Mouse (Mus musculus) heart, embryonic 13.5 days (tissue): Measurements from ENCODE around the gene Nmnat2. TPM values are rescaled to one million over a fixed set of nuclear protein-coding genes. Genes with fewer than 3 reads are reported as not detected.
A peak's percentile ranks its signal among the peaks of the same experiment; 100 is the strongest.

ENCODE experiments used
- ATAC-seq: fragments of 200-750 bp; cut with Nextera tagmentation; 2 replicates; pipeline ENCODE4 v1.8.0; 2017; ENCODE audit warnings: moderate TSS enrichment; ENCODE audit not compliant: insufficient number of reproducible peaks, low FRiP score, low TSS enrichment; ENCODE audit errors: extremely low read depth
- H3K27ac ChIP-seq: fragments of 300-500 bp; sonication (generic); replicated peaks from 2 replicates; pipeline ENCODE4 v1.5.1; 2015; ENCODE audit warnings: moderate library complexity, mild to moderate bottlenecking, inconsistent platforms
- H3K27me3 ChIP-seq: fragments of 300-500 bp; sonication (generic); replicated peaks from 2 replicates; pipeline ENCODE4 v1.6.1; 2015; ENCODE audit warnings: mild to moderate bottlenecking, inconsistent platforms
- H3K36me3 ChIP-seq: fragments of 300-500 bp; sonication (generic); 2 replicates; pipeline ENCODE4 v1.6.1; 2015; ENCODE audit warnings: mild to moderate bottlenecking, inconsistent platforms
- H3K4me1 ChIP-seq: fragments of 300-500 bp; sonication (generic); 2 replicates; pipeline ENCODE4 v1.6.1; 2015; ENCODE audit warnings: inconsistent platforms
- H3K4me2 ChIP-seq: fragments of 300-500 bp; sonication (generic); 2 replicates; pipeline ENCODE4 v1.6.1; 2015; ENCODE audit warnings: inconsistent platforms, mild to moderate bottlenecking, moderate library complexity
- H3K4me3 ChIP-seq: fragments of 300-500 bp; sonication (generic); 2 replicates; pipeline ENCODE4 v1.5.1; 2015; ENCODE audit warnings: moderate library complexity, mild to moderate bottlenecking, inconsistent platforms
- H3K9ac ChIP-seq: fragments of 300-500 bp; sonication (generic); 2 replicates; pipeline ENCODE4 v1.6.1; 2015; ENCODE audit warnings: inconsistent platforms, mild to moderate bottlenecking, moderate library complexity
- H3K9me3 ChIP-seq: fragments of 300-500 bp; sonication (generic); 2 replicates; pipeline ENCODE4 v1.6.1; 2016; ENCODE audit warnings: inconsistent platforms
- WGBS: fragments of 180-500 bp; shearing (Covaris S2); methylation state at CpG from one replicate; pipeline ENCODE4 v1.1.7; 2015; ENCODE audit warnings: mixed read lengths; 5-methylcytosine and 5-hydroxymethylcytosine counted together
- polyA plus RNA-seq: library from polyadenylated mRNA; unstranded; fragments of >200 nt; fragmentation: Nextera tagmentation; extraction: Ambion mirVana; gene quantifications from 2 replicates; pipeline ENCODE4 v1.2.1, GENCODE M21; 2015

Gene Nmnat2
- 0.75 and 0.83 TPM in 2 replicates for polyA plus RNA-seq

DNA sequence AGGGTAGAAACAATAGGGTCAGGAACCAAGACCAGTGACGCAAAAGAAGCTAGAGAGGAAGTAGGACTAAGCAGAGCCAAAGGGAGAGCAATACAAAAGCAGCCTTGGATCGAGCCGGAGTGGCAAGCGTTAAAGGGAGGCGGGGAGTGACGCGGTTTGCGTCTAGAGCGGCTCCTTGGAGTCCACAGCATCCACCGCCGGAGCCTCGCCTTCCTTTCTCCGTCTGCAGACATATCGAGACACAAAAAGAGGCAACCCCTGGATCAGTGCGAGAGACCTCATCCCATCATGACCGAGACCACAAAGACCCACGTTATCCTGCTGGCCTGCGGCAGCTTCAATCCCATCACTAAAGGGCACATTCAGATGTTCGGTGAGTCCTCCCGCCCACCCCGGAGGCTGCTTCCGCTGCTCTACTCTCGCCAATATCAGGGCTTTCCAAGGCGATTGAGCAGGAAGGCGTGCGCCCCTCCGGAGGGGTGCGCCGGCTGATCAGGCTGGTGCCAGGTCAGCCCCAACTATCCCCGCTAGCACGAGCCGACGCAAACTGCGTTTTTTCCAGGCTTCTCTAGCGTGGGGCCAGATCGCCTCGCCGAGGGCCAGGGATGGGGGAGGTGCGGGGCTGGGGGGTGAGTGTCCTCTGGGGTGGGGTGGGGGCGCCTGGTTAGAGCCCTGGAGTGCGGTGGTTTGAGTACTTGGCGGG lies at the start of gene Nmnat2:
TSS of gene Nmnat2 (plus strand) at position 173 of the 703 bp plus-strand sequence.
- H3K9me3 ChIP-seq, result no peaks in the 10 kb centered on the region
- no peak for ATAC-seq
- peaks cover 16% of the 10 kb centered on the region for H3K4me1 ChIP-seq
- H3K36me3 ChIP-seq, result no peaks in the 10 kb centered on the region
- H3K4me2 ChIP-seq, result peak within 1 kb of the TSS; percentile 78
- H3K4me3 ChIP-seq, result peak within 1 kb of the TSS; percentile 55
- peaks cover 63% of the 10 kb centered on the region for H3K27me3 ChIP-seq
- no peak within 1 kb of the TSS for H3K27ac ChIP-seq
- WGBS, result under 1% methylated on average over 42 of the region's 42 CpGs
- peak within 1 kb of the TSS; percentile 37; the same call in 1 of the 2 replicates for H3K9ac ChIP-seq

DNA sequence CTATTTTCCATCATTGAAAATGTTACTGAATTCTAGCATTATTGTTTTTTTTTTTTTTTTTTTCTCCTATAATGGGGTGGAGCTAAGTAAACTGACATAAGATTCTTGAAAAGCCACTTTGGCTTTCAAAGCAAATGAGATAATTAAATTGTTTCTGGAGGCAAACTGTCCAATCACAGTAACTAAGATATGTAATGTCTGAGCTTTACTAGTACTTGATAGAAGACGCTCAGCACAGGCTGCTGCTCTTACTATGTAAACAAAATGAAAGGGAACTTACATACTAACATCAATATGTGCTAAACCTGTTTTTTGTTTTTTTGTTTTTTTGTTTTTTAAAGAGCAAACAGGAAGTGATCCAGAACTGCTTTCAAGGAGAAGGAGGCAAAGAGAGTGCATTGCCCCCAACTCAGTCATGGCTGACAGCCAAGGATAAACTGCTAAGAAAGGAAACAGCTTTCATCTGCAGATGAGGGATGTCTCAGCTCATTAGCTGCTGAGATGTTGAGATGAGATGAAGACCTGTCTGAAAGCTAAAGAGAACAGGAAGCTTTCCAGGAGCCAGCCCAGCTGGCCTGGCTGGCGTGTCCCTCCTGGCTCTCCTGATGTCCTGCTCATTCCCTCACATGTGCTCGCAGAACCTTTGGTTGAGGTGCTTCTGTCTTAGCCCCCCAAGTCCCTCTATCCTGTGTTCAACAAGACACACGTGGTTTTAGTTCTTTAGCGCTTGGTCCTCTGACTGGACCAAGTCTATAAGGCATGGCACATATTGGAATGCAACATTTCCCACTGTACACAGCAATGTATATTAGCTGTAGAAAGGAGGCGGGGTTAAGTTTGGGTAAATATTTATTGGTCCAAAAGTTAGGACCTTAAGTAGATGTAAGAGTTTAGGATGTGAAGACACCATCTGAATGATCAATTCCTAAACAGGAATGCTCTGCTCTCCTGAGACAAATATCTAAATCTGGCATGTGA lies 41.0 kb upstream of the Nmnat2 start:
- Histone ChIP-seq H3K4me1 (peaks cover 11% of the 10 kb centered on the region), H3K4me3 (no peak overlapping the region), H3K4me2 (no peak overlapping the region), H3K9ac (no peak overlapping the region), H3K36me3 (no peaks in the 10 kb centered on the region), H3K27me3 (no peaks in the 10 kb centered on the region), H3K9me3 (no peaks in the 10 kb centered on the region), H3K27ac (no peak overlapping the region)
- no peak for ATAC-seq
- WGBS, result 50% methylated on average over 6 of the region's 6 CpGs

DNA sequence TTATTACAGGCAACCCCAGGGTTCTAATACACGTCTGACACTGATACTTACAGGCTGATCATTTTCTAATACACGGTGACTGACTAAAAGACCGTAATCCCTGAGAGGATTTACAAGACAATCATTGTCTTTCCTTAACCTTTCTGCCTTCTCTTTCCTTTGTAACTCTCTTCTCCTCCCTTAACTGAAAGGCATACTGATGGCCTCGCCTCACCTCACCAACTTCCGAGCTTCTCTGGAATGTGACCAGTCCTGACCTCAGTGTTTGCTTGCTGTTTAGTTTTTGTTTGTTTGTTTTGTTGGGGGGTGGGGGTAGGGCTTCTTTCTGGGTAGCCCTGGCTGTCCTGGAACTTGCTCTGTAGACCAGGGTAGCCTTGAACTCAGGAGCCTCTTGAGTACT lies 39.0 kb upstream of the Nmnat2 start:
- ATAC-seq, result no peak
- no peaks in the 10 kb centered on the region for H3K9me3 ChIP-seq
- no peaks in the 10 kb centered on the region for H3K27me3 ChIP-seq
- 52% methylated on average over 5 of the region's 5 CpGs for WGBS
- no peaks in the 10 kb centered on the region for H3K36me3 ChIP-seq
- H3K4me1 ChIP-seq, result peaks cover 11% of the 10 kb centered on the region
- H3K4me2 ChIP-seq, result no peak overlapping the region
- H3K9ac ChIP-seq, result no peak overlapping the region
- no peak overlapping the region for H3K27ac ChIP-seq
- no peak overlapping the region for H3K4me3 ChIP-seq

DNA sequence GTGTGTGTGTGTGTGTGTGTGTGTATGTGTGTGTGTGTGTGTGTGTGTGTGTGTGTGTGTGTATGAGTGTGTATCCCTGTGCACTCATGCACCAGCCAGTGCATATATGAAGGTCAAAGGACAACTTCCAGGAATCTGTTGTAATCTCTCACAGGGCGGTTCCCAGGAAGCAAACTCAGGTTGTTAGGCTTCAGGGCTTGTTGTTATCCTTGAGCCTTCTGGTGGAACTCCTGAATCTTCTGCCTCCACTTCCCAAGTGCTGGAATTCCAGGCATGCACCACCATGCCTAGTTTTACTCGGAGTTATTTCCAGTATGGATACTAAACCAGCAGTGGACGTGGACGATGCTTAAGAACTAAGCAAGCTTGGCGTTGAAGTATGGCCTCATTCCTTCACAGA lies 37.9 kb upstream of the Nmnat2 start:
- H3K36me3 ChIP-seq, result no peaks in the 10 kb centered on the region
- no peaks in the 10 kb centered on the region for H3K9me3 ChIP-seq
- WGBS, result 47% methylated on average over 5 of the region's 5 CpGs

DNA sequence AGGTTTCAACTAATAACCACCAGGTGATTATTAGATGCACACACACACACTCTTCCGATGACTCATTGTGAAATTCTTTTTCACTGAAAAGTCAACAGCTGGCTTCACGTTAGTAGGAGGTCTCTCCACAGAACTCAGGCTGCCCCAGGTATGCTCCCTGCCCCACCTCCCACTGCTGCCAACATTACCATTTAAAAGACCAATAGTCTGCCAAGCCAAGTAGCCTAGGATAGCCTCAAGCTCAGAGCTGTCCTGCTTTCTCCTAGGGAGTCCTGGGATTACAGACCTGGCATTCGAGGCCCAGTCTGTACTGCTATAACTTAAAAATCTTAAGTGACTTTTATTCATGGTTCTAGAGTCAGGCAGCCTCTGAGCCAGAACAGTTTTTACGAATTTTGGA lies 37.2 kb upstream of the Nmnat2 start:
- H3K9me3 ChIP-seq, result no peaks in the 10 kb centered on the region
- ATAC-seq, result no peak
- no peak overlapping the region for H3K9ac ChIP-seq
- H3K27ac ChIP-seq, result no peak overlapping the region
- peaks cover 11% of the 10 kb centered on the region for H3K4me1 ChIP-seq
- H3K4me3 ChIP-seq, result no peak overlapping the region
- WGBS, result 73% methylated on average over 4 of the region's 4 CpGs
- H3K36me3 ChIP-seq, result no peaks in the 10 kb centered on the region
- H3K27me3 ChIP-seq, result no peaks in the 10 kb centered on the region
- H3K4me2 ChIP-seq, result no peak overlapping the region

More for the DNA sequence above, 37.9 kb upstream of the Nmnat2 start:
- H3K27ac ChIP-seq, result no peak overlapping the region
- H3K4me1 ChIP-seq, result peaks cover 11% of the 10 kb centered on the region
- no peak overlapping the region for H3K4me2 ChIP-seq
- no peak overlapping the region for H3K9ac ChIP-seq
- no peak for ATAC-seq
- no peaks in the 10 kb centered on the region for H3K27me3 ChIP-seq
- no peak overlapping the region for H3K4me3 ChIP-seq

DNA sequence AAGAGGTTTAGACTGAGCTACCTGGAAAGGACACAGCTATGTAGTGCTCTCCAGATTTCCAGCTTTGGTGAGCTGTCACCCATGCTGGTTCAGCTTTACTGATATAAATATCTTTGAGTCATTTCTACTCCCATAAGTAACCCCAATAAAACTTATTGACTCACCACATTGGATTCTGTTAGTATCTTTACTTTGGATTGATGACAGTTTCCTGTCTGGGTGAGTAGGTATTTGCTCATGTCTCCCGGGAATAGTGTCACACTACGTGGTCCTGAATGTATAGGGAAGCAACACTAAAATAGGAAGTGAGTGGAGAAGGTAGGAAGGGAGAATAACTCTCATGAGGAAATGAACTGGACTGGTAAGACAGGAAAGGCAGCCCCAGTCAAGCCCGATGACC lies 33.0 kb upstream of the Nmnat2 start:
- Histone ChIP-seq H3K4me1 (0 out of 2 replicates have a peak, but pooled peaks cover 5% of the 10 kb centered on the region), H3K4me3 (no peak overlapping the region), H3K27me3 (no peaks in the 10 kb centered on the region), H3K27ac (no peak overlapping the region), H3K4me2 (no peak overlapping the region), H3K36me3 (no peaks in the 10 kb centered on the region), H3K9me3 (no peaks in the 10 kb centered on the region), H3K9ac (no peak overlapping the region)
- 67% methylated on average over 3 of the region's 3 CpGs for WGBS
- ATAC-seq, result no peak

DNA sequence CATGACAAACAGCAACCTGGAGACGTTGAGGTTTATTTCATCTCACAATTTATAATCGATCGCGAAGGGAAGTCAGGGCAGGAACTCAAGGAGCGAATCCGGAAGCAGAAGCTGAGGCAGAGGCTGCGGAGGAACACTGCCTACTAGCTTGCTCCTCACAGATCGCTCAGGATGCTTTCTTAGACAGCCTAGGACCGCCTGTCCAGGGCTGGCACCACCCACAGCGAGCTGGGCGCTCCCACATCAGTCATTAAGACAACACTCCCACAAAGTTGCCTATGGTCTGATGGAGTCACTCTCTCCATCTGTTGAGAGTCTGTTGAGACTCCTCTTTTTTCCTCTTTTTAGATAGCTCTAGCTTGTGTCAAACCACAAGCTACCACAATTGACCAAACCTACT lies 20.8 kb upstream of the Nmnat2 start:
- Histone ChIP-seq H3K9ac (no peak overlapping the region), H3K36me3 (no peaks in the 10 kb centered on the region), H3K9me3 (no peaks in the 10 kb centered on the region), H3K4me2 (peak overlapping the region; percentile 3; the same call in 1 of the 2 replicates), H3K27ac (no peak overlapping the region), H3K4me1 (no peaks in the 10 kb centered on the region), H3K27me3 (no peaks in the 10 kb centered on the region), H3K4me3 (no peak overlapping the region)
- ATAC-seq, result no peak
- WGBS, result 55% methylated on average over 11 of the region's 11 CpGs

DNA sequence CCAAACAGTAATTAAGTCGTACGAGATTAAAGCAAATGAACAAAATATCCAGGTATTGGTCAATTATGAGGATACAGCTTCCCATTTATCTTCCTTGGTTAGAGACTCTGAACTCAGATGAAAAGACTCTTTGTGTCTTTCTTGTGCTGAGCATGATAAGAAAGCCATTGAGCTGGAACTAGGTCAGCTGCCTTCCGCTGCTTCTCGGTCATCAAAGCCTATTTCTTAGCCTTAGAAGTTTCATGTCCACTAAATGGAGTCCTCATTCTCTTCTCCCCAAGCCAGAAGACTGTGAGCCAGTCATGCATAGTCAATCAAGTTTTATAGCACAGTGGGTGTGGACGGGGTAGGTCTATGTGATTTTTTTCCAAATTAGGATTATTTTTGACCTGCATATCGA lies 19.3 kb upstream of the Nmnat2 start:
- Histone ChIP-seq H3K27ac (no peak overlapping the region), H3K9ac (no peak overlapping the region), H3K27me3 (no peaks in the 10 kb centered on the region), H3K36me3 (no peaks in the 10 kb centered on the region), H3K4me1 (no peaks in the 10 kb centered on the region), H3K4me2 (no peak overlapping the region), H3K9me3 (no peaks in the 10 kb centered on the region), H3K4me3 (no peak overlapping the region)
- ATAC-seq, result no peak
- 75% methylated on average over 6 of the region's 6 CpGs for WGBS

DNA sequence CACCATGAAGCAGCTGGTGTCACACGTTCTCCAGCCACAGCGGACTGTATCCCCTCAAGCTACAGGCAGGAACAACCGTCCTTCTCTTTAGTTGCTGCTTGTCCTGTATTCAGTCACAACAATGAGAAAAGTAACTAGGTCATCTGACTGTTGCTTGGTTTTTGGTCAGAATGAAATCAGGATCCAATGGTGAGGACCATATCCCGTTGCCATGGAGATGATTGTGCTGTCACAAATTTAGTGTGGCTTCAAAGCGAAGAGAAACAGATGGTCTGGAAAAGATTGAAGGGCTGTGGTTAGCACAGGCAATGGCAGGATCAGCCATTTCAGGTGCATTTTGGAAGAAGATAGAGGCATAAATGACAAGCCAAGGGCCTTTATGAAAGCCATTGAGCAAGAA lies 18.4 kb upstream of the Nmnat2 start:
- Histone ChIP-seq H3K4me2 (no peak overlapping the region), H3K27ac (no peak overlapping the region), H3K4me1 (no peaks in the 10 kb centered on the region), H3K27me3 (no peaks in the 10 kb centered on the region), H3K9me3 (no peaks in the 10 kb centered on the region), H3K4me3 (no peak overlapping the region), H3K36me3 (no peaks in the 10 kb centered on the region), H3K9ac (no peak overlapping the region)
- ATAC-seq, result no peak
- WGBS, result 58% methylated on average over 5 of the region's 5 CpGs

DNA sequence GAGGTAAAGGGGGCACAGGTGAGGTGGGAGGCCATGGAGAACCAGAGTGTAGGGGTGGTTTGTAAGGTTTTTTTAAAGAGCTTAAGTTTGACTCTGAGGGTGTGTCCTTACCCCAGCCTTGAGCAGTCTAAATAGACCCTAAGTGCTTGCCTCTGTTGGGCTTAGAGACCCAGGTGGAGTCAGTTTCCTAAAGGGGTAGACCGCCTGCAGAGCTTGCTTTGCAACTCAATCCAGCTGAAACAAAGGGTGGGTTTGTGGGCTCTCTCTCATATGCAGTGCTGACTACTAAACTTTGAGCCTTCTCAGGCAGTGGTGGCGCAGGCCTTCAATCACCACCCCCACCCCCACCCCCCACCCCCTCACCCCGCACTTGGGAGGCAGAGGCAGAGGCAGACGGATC lies 11.8 kb upstream of the Nmnat2 start:
- no peak overlapping the region for H3K4me2 ChIP-seq
- WGBS, result 46% methylated on average over 4 of the region's 4 CpGs
- no peak overlapping the region for H3K4me3 ChIP-seq
- no peak overlapping the region for H3K9ac ChIP-seq
- H3K27ac ChIP-seq, result no peak overlapping the region
- H3K27me3 ChIP-seq, result peaks cover 3% of the 10 kb centered on the region; the same call in 1 of the 2 replicates
- H3K9me3 ChIP-seq, result no peaks in the 10 kb centered on the region
- no peaks in the 10 kb centered on the region for H3K36me3 ChIP-seq
- no peak for ATAC-seq
- no peaks in the 10 kb centered on the region for H3K4me1 ChIP-seq

DNA sequence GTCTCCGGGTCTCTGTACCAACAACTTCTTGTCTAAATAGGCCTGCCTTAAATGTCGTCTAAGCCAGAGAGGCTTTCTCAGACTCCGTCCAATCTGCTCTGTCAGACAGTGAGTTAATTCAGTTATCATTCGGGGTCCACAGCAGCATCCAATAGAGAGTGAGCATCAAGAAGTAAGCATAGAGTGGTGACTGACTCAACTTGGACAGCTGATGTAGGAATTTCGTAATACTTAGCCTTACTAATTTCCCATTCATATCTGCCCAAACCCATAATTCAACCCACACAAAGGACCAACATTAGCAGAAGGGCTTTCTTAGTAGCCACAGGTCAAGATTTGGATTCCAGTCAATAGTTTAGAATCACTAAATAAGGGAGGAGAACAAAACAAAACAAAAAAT lies 626 bp upstream of the Nmnat2 start:
- Histone ChIP-seq H3K9ac (no peak overlapping the region), H3K4me1 (peaks cover 16% of the 10 kb centered on the region), H3K9me3 (no peaks in the 10 kb centered on the region), H3K27ac (no peak overlapping the region), H3K27me3 (peaks cover 68% of the 10 kb centered on the region), H3K4me3 (no peak overlapping the region), H3K36me3 (no peaks in the 10 kb centered on the region), H3K4me2 (no peak overlapping the region)
- no peak for ATAC-seq
- 66% methylated on average over 5 of the region's 5 CpGs for WGBS
